Mouse (Mus musculus): Measurements from ENCODE around the gene Gm10324. TPM values are rescaled to one million over a fixed set of nuclear protein-coding genes. Genes with fewer than 3 reads are reported as not detected.

Gm10324 gene
- not detected in 2 replicates for polyA plus RNA-seq (2021; fragmentation: Nextera tagmentation)
- long read RNA-seq, experiment 1: 0 reads
- long read RNA-seq, experiment 2: 0 reads

DNA sequence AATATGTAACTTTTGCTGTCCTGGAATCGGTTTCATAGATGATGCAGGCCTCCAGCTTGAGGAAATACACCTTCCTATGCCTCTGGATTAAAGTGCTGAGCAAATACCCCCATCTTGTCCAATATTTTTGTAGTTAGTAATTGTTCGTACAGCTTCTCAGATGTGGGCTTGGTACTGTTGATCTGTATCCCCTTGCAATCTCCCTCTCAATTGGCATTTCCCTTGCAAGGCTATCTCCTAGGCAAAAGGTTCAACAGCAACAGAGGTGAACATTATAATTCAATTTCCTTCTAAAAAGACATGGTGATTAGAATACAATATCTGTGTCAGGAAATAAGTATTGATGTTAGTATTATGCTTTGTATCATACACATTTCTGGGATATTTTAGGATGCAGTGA, at the start of gene Gm10324:
Gene Gm10324, plus strand, starts transcription at position 301 of the 400 bp plus-strand sequence.

Other genes with a start within 250 kb of the Gm10324 start
- gene Gm10772, start 108.0 kb downstream of the Gm10324 start, polyA plus RNA-seq (2021; fragmentation: Nextera tagmentation): not detected in 2 replicates